8 mouse cellular contexts compared by ENCODE assay signal in the genomic region with DNA sequence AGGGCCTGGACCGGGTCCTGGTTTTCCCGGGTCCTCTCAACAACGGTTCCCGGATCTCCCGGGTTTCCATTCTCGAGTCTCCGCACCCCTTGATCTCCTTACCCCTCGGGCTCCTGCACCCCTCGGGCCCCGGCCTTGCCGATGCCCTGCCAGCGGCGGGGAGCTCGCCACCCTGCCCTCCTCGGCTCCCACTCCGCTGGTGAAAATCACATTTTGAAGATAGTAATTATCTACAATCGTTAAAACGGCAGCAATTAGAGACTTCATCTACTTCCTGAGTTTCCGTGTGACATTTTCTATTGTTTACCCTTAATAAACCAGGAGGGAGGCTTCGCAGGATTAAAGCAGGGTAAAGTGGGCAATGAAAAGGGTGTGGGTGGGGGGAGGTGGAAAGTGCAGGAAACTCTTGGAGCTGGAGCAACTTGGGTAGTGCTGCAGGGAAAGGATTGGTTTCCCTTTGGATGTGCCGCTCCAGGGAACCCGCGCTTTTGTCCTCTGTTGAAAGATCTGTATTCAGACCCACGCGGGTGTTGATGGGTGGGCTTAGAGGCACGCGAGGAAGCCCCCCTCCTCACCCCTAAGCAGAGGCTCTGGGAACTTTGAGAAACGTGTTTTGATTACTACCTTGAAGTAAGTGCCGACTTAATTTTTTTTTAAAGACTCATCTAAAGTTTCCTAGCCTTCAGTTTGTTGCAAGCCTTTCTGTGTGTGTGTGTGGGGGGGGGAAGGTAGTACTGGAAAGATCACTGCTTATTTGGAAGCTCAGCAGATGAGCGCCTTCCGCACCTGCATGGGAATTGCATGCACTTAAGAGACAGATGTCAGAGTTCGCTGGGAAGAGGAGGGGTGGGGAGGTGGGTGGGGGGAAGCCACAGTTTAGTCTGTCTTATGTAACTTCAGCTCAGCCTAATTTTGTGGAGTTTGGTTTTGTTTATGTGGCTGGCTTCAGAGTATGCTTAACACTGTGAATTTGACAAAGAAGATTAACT. TPM values are rescaled to one million over a fixed set of nuclear protein-coding genes. Genes with fewer than 3 reads are reported as not detected.
A peak's percentile ranks its signal among the peaks of the same experiment; 100 is the strongest.
DNase-seq lines count a peak whose midpoint lies in the region; ATAC-seq lines count a peak whose summit lies in the region.

No protein-coding gene starts in this region.

- peak overlapping the region; percentile 61 for H3K4me2 ChIP-seq in embryonic facial prominence, embryonic 12.5 days (replicated peaks)
- H3K4me2 ChIP-seq in hindbrain, embryonic 13.5 days: peak overlapping the region; percentile 86
- peak overlapping the region; percentile 66 for H3K4me2 ChIP-seq in liver, embryonic 16.5 days (ENCODE audit: low read depth, low read length)

- ATAC-seq in embryonic facial prominence, embryonic 12.5 days (ENCODE audit: insufficient number of reproducible peaks, insufficient read depth, low FRiP score, low TSS enrichment): peak; percentile 16; the same call in 1 of the 2 replicates
- peak; percentile 54 for ATAC-seq in hindbrain, embryonic 13.5 days (ENCODE audit: low FRiP score)
- no peak for ATAC-seq in liver, embryonic 16.5 days (ENCODE audit: low read depth)

- H3K9me3 ChIP-seq in embryonic facial prominence, embryonic 12.5 days: no peaks in the 10 kb centered on the region
- no peaks in the 10 kb centered on the region for H3K9me3 ChIP-seq in hindbrain, embryonic 13.5 days
- H3K9me3 ChIP-seq in liver, embryonic 16.5 days (replicated peaks; ENCODE audit: control insufficient read depth, low read length): no peaks in the 10 kb centered on the region

- peak overlapping the region; percentile 73 for H3K4me3 ChIP-seq in embryonic facial prominence, embryonic 12.5 days
- H3K4me3 ChIP-seq in hindbrain, embryonic 13.5 days: peak overlapping the region; percentile 83
- peak overlapping the region; percentile 65 for H3K4me3 ChIP-seq in liver, embryonic 16.5 days (ENCODE audit: low read depth, low read length)

- 0 out of 2 replicates have a peak, but pooled peaks cover 4% of the 10 kb centered on the region for H3K27me3 ChIP-seq in embryonic facial prominence, embryonic 12.5 days
- no peaks in the 10 kb centered on the region for H3K27me3 ChIP-seq in hindbrain, embryonic 13.5 days
- H3K27me3 ChIP-seq in liver, embryonic 16.5 days (ENCODE audit: control insufficient read depth, insufficient read depth, low read depth, low read length): peaks cover 29% of the 10 kb centered on the region

- H3K4me1 ChIP-seq in embryonic facial prominence, embryonic 12.5 days: peaks cover 38% of the 10 kb centered on the region
- H3K4me1 ChIP-seq in hindbrain, embryonic 13.5 days (replicated peaks): peaks cover 64% of the 10 kb centered on the region
- no peaks in the 10 kb centered on the region; the same call in 1 of the 2 replicates for H3K4me1 ChIP-seq in liver, embryonic 16.5 days (ENCODE audit: control insufficient read depth, low read depth, low read length)

- peak; percentile 8 for DNase-seq in right cerebral cortex, adult 18-20 months
- DNase-seq in right cerebral cortex, postnatal 14 days: no peak
- DNase-seq in right cerebral cortex, postnatal 4 days: peak; percentile 34
- DNase-seq in thymus, postnatal 0 days (ENCODE audit: low spot score): no peak
- no peak for DNase-seq in yolk sac, embryonic 10.5 days (ENCODE audit: low spot score)

- H3K9ac ChIP-seq in embryonic facial prominence, embryonic 12.5 days: peak overlapping the region; percentile 84
- peak overlapping the region; percentile 91 for H3K9ac ChIP-seq in hindbrain, embryonic 13.5 days
- peak overlapping the region; percentile 61 for H3K9ac ChIP-seq in liver, embryonic 16.5 days (ENCODE audit: low read depth, low read length)

- WGBS in embryonic facial prominence, embryonic 12.5 days: under 1% methylated on average over 32 of the region's 32 CpGs
- under 1% methylated on average over 32 of the region's 32 CpGs for WGBS in hindbrain, embryonic 13.5 days
- WGBS in liver, embryonic 16.5 days (ENCODE audit: insufficient replicate concordance): 2% methylated on average over 32 of the region's 32 CpGs

- no peaks in the 10 kb centered on the region for H3K36me3 ChIP-seq in embryonic facial prominence, embryonic 12.5 days
- H3K36me3 ChIP-seq in hindbrain, embryonic 13.5 days: no peaks in the 10 kb centered on the region
- no peaks in the 10 kb centered on the region for H3K36me3 ChIP-seq in liver, embryonic 16.5 days (ENCODE audit: control insufficient read depth, insufficient read depth)

- H3K27ac ChIP-seq in embryonic facial prominence, embryonic 12.5 days: peak overlapping the region; percentile 80
- peak overlapping the region; percentile 91 for H3K27ac ChIP-seq in hindbrain, embryonic 13.5 days
- peak overlapping the region; percentile 38 for H3K27ac ChIP-seq in liver, embryonic 16.5 days (ENCODE audit: low read length)

RNA-seq across cellular contexts. Expression of gene Peli2, which starts 1.2 kb away (rescaled TPM):
- 8.5 and 9.9 TPM in 2 replicates for polyA plus RNA-seq in embryonic facial prominence, embryonic 12.5 days (2016; fragmentation: Nextera tagmentation; extraction: Ambion mirVana)
- 8.3 and 10.6 TPM in 2 replicates for polyA plus RNA-seq in hindbrain, embryonic 13.5 days (2015; fragmentation: Nextera tagmentation; extraction: Ambion mirVana)
- 1.7 and 2.1 TPM in 2 replicates for polyA plus RNA-seq in liver, embryonic 16.5 days (2015; fragmentation: Nextera tagmentation; extraction: Ambion mirVana)
- polyA plus RNA-seq in thymus, postnatal 0 days (2015; fragmentation: Nextera tagmentation; extraction: Ambion mirVana): 1.0 and 2.2 TPM in 2 replicates

Comparison
In these comparisons a context has a peak if more than half of its experiments do, and no peak if none do; other contexts are left out.
1. DNase-seq: peak in right cerebral cortex, adult 18-20 months (single experiment) and right cerebral cortex, postnatal 4 days (single experiment); none in right cerebral cortex, postnatal 14 days (single experiment), thymus, postnatal 0 days (single experiment) and yolk sac, embryonic 10.5 days (single experiment).
2. H3K27ac ChIP-seq: peak in every context shown above with its lines; median percentile 91 in hindbrain, embryonic 13.5 days; 80 in embryonic facial prominence, embryonic 12.5 days; 38 in liver, embryonic 16.5 days.
3. Peak in every context shown above with its lines, with median percentiles within 50 percentile points of each other: H3K4me2 ChIP-seq, H3K4me3 ChIP-seq and H3K9ac ChIP-seq.